Mouse (Mus musculus): ENCODE results near the gene Fcor.

DNA sequence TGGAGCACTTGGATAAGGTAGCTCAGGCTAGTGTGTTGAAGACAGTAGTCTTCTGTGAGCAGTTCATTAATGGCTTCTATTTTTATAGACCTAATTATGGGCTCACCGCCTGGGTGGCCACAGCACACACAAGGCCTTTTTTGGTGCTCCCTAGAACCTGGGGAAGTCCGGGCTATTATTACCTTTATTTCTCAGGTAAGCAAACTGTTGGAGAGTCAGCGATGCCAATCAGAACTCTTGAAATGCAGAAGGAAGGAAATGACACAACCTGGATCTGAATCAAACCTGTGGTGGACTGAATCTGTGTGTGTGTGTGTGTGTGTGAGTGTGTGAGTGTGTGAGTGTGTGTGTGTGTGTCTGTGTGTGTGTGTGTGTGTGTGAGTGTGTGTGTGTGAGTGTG is 22.0 kb upstream of the Fcor start, which contains the start of gene Fcer2a:
- TF ChIP-seq POLR2A (IDR thresholded peaks at IDR 0.05; ENCODE audit: extremely low read depth, insufficient read depth, low read length) (no peak), CTCF (IDR thresholded peaks at IDR 0.05; ENCODE audit: extremely low read depth, insufficient read depth, low read length) (no peak)
